Mouse (Mus musculus) intestine, postnatal 0 days (tissue): ENCODE data around the gene Tas1r1. TPM values are rescaled to one million over a fixed set of nuclear protein-coding genes. Genes with fewer than 3 reads are reported as not detected.

ENCODE experiments used
- ATAC-seq: fragments of 200-750 bp; cut with Nextera tagmentation; 2 replicates; pipeline ENCODE4 v1.8.0; 2017; ENCODE audit warnings: mild to moderate bottlenecking, moderate TSS enrichment, moderate library complexity
- H3K27ac ChIP-seq: fragments of 300-500 bp; sonication (generic); 2 replicates; pipeline ENCODE4 v1.5.1; 2014; ENCODE audit warnings: mild to moderate bottlenecking, low read depth, low read length, moderate library complexity
- H3K27me3 ChIP-seq: fragments of 300-500 bp; sonication (generic); replicated peaks from 2 replicates; pipeline ENCODE4 v1.6.1; 2014; ENCODE audit warnings: low read length, mixed read lengths; ENCODE audit not compliant: control insufficient read depth, insufficient read depth
- H3K36me3 ChIP-seq: fragments of 300-500 bp; sonication (generic); 2 replicates; pipeline ENCODE4 v1.6.1; 2014; ENCODE audit warnings: mild to moderate bottlenecking, moderate library complexity; ENCODE audit not compliant: control insufficient read depth, insufficient read depth
- H3K4me1 ChIP-seq: fragments of 300-500 bp; sonication (generic); replicated peaks from 2 replicates; pipeline ENCODE4 v1.6.1; 2014; ENCODE audit warnings: antibody characterized with exemption, low read length, mixed read lengths; ENCODE audit not compliant: control insufficient read depth, insufficient read depth
- H3K4me2 ChIP-seq: fragments of 300-500 bp; sonication (generic); replicated peaks from 2 replicates; pipeline ENCODE4 v1.6.1; 2014; ENCODE audit warnings: low read depth, mild to moderate bottlenecking, moderate library complexity
- H3K4me3 ChIP-seq: fragments of 300-500 bp; sonication (generic); 2 replicates; pipeline ENCODE4 v1.5.1; 2014; ENCODE audit warnings: low read depth, low read length
- H3K9ac ChIP-seq: fragments of 300-500 bp; sonication (generic); 2 replicates; pipeline ENCODE4 v1.6.1; 2014; ENCODE audit warnings: mild to moderate bottlenecking, low read depth, low read length
- H3K9me3 ChIP-seq: fragments of 300-500 bp; sonication (generic); 2 replicates; pipeline ENCODE4 v1.6.1; 2016; ENCODE audit warnings: mixed run types; ENCODE audit not compliant: control insufficient read depth
- CTCF ChIP-seq: sonication (generic); IDR thresholded peaks from 2 replicates; pipeline ENCODE4 v1.5.1; 2016; ENCODE audit warnings: low read depth, mild to moderate bottlenecking, control low read depth, antibody characterized with exemption, moderate library complexity
- WGBS: fragments of 180-500 bp; shearing (Covaris S2); extraction: QIAGEN DNeasy Blood & Tissue Kit; methylation state at CpG from one replicate; pipeline ENCODE4 v1.1.7; 2014; 5-methylcytosine and 5-hydroxymethylcytosine counted together
- polyA plus RNA-seq: library from polyadenylated mRNA; unstranded; fragments of >200 nt; fragmentation: Nextera tagmentation; extraction: Ambion mirVana; gene quantifications from 2 replicates; pipeline ENCODE4 v1.2.1, GENCODE M21; 2015

Tas1r1 gene
- polyA plus RNA-seq, 1 experiment from 2014 or later, result 0.08 TPM

GRCm38 (mm10) chr4:151988342-151989109, 49.8 kb downstream of the Tas1r1 start, which contains the start of gene Thap3:
TSS of gene Thap3 (minus strand) at chr4:151988997.
- WGBS, result under 1% methylated on average over 52 of the region's 54 CpGs
- Histone ChIP-seq H3K36me3 (peaks cover 22% of the 10 kb centered on the region), H3K9ac (peak within 1 kb of the TSS; percentile 76), H3K27me3 (no peaks in the 10 kb centered on the region), H3K4me2 (peak within 1 kb of the TSS; percentile 87), H3K4me3 (peak within 1 kb of the TSS; percentile 85), H3K9me3 (no peaks in the 10 kb centered on the region), H3K4me1 (no peaks in the 10 kb centered on the region), H3K27ac (0 out of 2 replicates have a peak within 1 kb of the TSS, but pooled peaks have one; percentile 46)
- peak; percentile 48 for ATAC-seq
- TF ChIP-seq CTCF, result no peak

DNA sequence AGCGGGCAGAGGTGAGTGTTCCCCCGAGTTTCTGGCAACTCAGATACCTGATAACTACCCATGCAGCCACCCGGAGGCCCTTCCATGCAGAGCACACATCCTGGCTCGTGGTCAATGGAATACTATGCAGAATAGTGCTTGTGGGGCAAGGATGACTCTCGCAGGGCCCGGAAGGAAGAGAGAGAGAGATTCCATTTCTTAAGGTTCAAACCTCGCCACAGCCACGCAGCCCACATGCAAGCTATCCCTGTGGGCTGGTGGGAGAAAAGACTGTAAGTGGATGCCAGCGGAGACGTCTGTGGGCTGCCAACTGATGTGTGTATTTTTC, 50.4 kb downstream of the Tas1r1 start:
- 0 out of 2 replicates have a peak overlapping the region, but pooled peaks have one; percentile 46 for H3K27ac ChIP-seq
- peak overlapping the region; percentile 76 for H3K9ac ChIP-seq
- 24% methylated on average over 10 of the region's 10 CpGs for WGBS
- no peaks in the 10 kb centered on the region for H3K9me3 ChIP-seq
- no peak for TF ChIP-seq CTCF
- H3K36me3 ChIP-seq, result peaks cover 22% of the 10 kb centered on the region
- H3K4me3 ChIP-seq, result peak overlapping the region; percentile 85
- H3K4me1 ChIP-seq, result no peaks in the 10 kb centered on the region
- no peaks in the 10 kb centered on the region for H3K27me3 ChIP-seq
- no peak for ATAC-seq
- peak overlapping the region; percentile 87 for H3K4me2 ChIP-seq

GRCm38 (mm10) chr4:151986650-151987049, 51.7 kb downstream of the Tas1r1 start:
- peak overlapping the region; percentile 32; the same call in 1 of the 2 replicates for H3K4me2 ChIP-seq
- H3K27ac ChIP-seq, result 0 out of 2 replicates have a peak overlapping the region, but pooled peaks have one; percentile 22
- ATAC-seq, result no peak; the same call in 1 of the 2 replicates
- H3K4me3 ChIP-seq, result no peak overlapping the region
- no peak overlapping the region for H3K9ac ChIP-seq
- no peaks in the 10 kb centered on the region for H3K4me1 ChIP-seq
- no peaks in the 10 kb centered on the region for H3K27me3 ChIP-seq
- TF ChIP-seq CTCF, result no peak
- WGBS, result 48% methylated on average over 8 of the region's 8 CpGs
- no peaks in the 10 kb centered on the region for H3K9me3 ChIP-seq
- peaks cover 23% of the 10 kb centered on the region for H3K36me3 ChIP-seq

- Histone ChIP-seq H3K9me3 (no peaks in the 10 kb centered on the region), H3K4me1 (no peaks in the 10 kb centered on the region), H3K27ac (no peak overlapping the region), H3K4me3 (no peak overlapping the region), H3K4me2 (peak overlapping the region; percentile 32; the same call in 1 of the 2 replicates), H3K9ac (no peak overlapping the region), H3K36me3 (peaks cover 18% of the 10 kb centered on the region), H3K27me3 (no peaks in the 10 kb centered on the region)
- peak; percentile 50 for TF ChIP-seq CTCF
- WGBS, result 21% methylated on average over 10 of the region's 10 CpGs
- peak; percentile 70 for ATAC-seq
These were observed 52.5 kb downstream of the Tas1r1 start for GRCm38 (mm10) chr4:151985886-151986285.

- WGBS, result 45% methylated on average over 8 of the region's 9 CpGs
- H3K27me3 ChIP-seq, result no peaks in the 10 kb centered on the region
- no peak overlapping the region for H3K4me2 ChIP-seq
- H3K9ac ChIP-seq, result peak overlapping the region; percentile 17; the same call in 1 of the 2 replicates
- H3K27ac ChIP-seq, result no peak overlapping the region
- no peak for ATAC-seq
- H3K4me3 ChIP-seq, result no peak overlapping the region
- no peak for TF ChIP-seq CTCF
- H3K9me3 ChIP-seq, result no peaks in the 10 kb centered on the region
- H3K4me1 ChIP-seq, result no peaks in the 10 kb centered on the region
- peaks cover 29% of the 10 kb centered on the region; the same call in 1 of the 2 replicates for H3K36me3 ChIP-seq
These were observed 54.8 kb downstream of the Tas1r1 start for GRCm38 (mm10) chr4:151983560-151983959.

DNA sequence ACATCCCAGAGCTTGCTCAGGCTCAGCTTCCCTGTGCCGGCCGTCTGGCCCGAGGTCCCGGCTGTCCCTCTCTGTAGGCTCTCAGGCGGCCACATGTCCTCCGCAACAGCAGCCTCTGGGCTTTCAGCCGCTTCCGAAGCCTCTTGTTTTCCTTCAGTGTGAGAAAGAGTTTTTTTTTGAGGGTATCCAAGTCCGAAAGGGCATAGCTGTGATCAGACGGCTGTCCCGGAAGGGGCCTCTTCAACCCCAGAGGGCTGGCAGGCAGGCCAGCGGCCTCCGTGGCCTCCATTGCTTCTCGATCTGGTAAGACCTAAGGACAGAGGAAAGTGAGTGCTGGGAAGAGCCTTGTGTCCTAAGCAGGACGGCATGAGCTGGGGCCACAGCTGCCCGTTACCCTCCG, 55.3 kb downstream of the Tas1r1 start:
- no peak overlapping the region for H3K4me2 ChIP-seq
- 64% methylated on average over 17 of the region's 17 CpGs for WGBS
- no peak overlapping the region for H3K4me3 ChIP-seq
- ATAC-seq, result no peak
- no peaks in the 10 kb centered on the region for H3K9me3 ChIP-seq
- no peak overlapping the region for H3K9ac ChIP-seq
- no peak for TF ChIP-seq CTCF
- H3K27me3 ChIP-seq, result no peaks in the 10 kb centered on the region
- H3K36me3 ChIP-seq, result peaks cover 30% of the 10 kb centered on the region; the same call in 1 of the 2 replicates
- H3K27ac ChIP-seq, result no peak overlapping the region
- H3K4me1 ChIP-seq, result no peaks in the 10 kb centered on the region
